19 mouse cellular contexts compared by ENCODE assay signal in the genomic region with DNA sequence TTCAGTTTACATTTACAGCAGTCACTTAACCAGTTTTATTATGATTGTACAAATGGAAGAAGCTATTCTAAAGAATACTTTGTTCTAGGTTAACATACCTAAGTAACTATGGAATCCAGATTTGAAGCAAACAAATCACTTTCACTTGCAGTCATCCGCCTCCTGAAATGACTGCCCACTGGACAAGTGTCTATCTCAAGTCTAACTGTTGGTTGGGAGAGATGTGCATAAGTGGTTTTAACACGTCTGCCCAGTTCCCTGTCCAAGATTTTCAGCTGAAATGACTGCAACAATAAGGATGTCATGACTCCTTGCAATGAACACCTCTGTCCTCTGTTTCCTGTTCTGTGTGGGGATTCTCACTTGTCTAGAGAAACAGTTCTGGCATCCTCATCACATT. TPM values are rescaled to one million over a fixed set of nuclear protein-coding genes. Genes with fewer than 3 reads are reported as not detected.
DNase-seq lines count a peak whose midpoint lies in the region; ATAC-seq and TF ChIP-seq lines count a peak whose summit lies in the region.
"Had no signal": no experiment of that assay in that cellular context is flagged by ENCODE, and none has a peak within 500 bp of the region (broad histone marks: within the 10 kb centered on the region; RNA-seq: fewer than 3 reads in every experiment).

No protein-coding gene starts in this region.

- peak; percentile 61 for ATAC-seq in inflammation-experienced regulatory T-cells, adult 6 months
- ATAC-seq in megakaryocyte, adult 5-6 weeks (ENCODE audit: poor library complexity, severe bottlenecking): no peak
- ATAC-seq: forebrain, embryonic 13.5 days; forebrain, embryonic 15.5 days; forebrain, postnatal 0 days had no signal

- no peak for TF ChIP-seq CTCF in CH12.LX (conservative IDR thresholded peaks at IDR 0.05 in 1 of 2, IDR thresholded peaks at IDR 0.05 in 1 of 2; ENCODE audit: low read depth in 2 of 2, low read length in 2 of 2)
- no peak for TF ChIP-seq CTCF in left cerebral cortex, adult 2 months (IDR thresholded peaks at IDR 0.05)

- H3K27me3 ChIP-seq in CH12.LX (replicated peaks): no peaks in the 10 kb centered on the region
- H3K27me3 ChIP-seq: embryonic facial prominence, embryonic 12.5 days; forebrain, embryonic 13.5 days; forebrain, embryonic 15.5 days had no signal

- peaks cover 57% of the 10 kb centered on the region for H3K79me2 ChIP-seq in CH12.LX (replicated peaks; ENCODE audit: control insufficient read depth, extremely low read depth, insufficient read depth, poor library complexity, severe bottlenecking)

- H3K4me1 ChIP-seq in CH12.LX (ENCODE audit: control insufficient read depth in 1 of 2, insufficient read depth in 2 of 2): peaks cover 8 to 30% of the 10 kb centered on the region in 2 experiments; a peak in 3 of 4 replicates
- H3K4me1 ChIP-seq: embryonic facial prominence, embryonic 10.5 days; embryonic facial prominence, embryonic 12.5 days; forebrain, embryonic 13.5 days; forebrain, embryonic 15.5 days had no signal

- TF ChIP-seq POLR2A in CH12.LX (IDR thresholded peaks at IDR 0.05; ENCODE audit: low read depth, low read length): no peak

- no peak overlapping the region for H3K27ac ChIP-seq in CH12.LX (ENCODE audit: insufficient read depth, low read depth)
- H3K27ac ChIP-seq in left cerebral cortex, adult 2 months: no peak overlapping the region
- H3K27ac ChIP-seq: embryonic facial prominence, embryonic 10.5 days; embryonic facial prominence, embryonic 12.5 days; forebrain, embryonic 13.5 days; forebrain, embryonic 15.5 days had no signal

- dilution Hi-C loops in CH12.LX (cut with MboI; ENCODE audit: extremely low pct_ligation_motif_present, extremely low pct_unique_long_range_greater_than_20kb, low sequenced_read_pairs): no loop called here

- no peak overlapping the region for H3K4me3 ChIP-seq in CH12.LX (replicated peaks in 1 of 3; ENCODE audit: low read depth in 2 of 3, low read length in 2 of 3, poor library complexity in 1 of 3)
- H3K4me3 ChIP-seq in left cerebral cortex, adult 2 months: no peak overlapping the region
- H3K4me3 ChIP-seq: embryonic facial prominence, embryonic 10.5 days; embryonic facial prominence, embryonic 12.5 days; forebrain, embryonic 13.5 days; forebrain, embryonic 15.5 days had no signal

- intact Hi-C loops in left cerebral cortex, adult 2 months (cut with DNase I): no loop called here

- no peak for TF ChIP-seq RAD21 in CH12.LX (IDR thresholded peaks at IDR 0.05; ENCODE audit: low read depth, low read length)

- H3K36me3 ChIP-seq in CH12.LX (replicated peaks in 1 of 2; ENCODE audit: control insufficient read depth in 1 of 2, insufficient read depth in 1 of 2, low read length in 1 of 2): peaks cover 0 to 15% of the 10 kb centered on the region in 2 experiments
- H3K36me3 ChIP-seq: embryonic facial prominence, embryonic 10.5 days; embryonic facial prominence, embryonic 12.5 days; forebrain, embryonic 15.5 days had no signal

- H3K9ac ChIP-seq in CH12.LX (ENCODE audit: insufficient read depth, low read depth): no peak overlapping the region
- H3K9ac ChIP-seq: embryonic facial prominence, embryonic 12.5 days; forebrain, embryonic 13.5 days; forebrain, embryonic 15.5 days; forebrain, postnatal 0 days had no signal

- TF ChIP-seq EP300 in CH12.LX (IDR thresholded peaks at IDR 0.05; ENCODE audit: low read length): peak; percentile 72

- H3K4me2 ChIP-seq in CH12.LX (ENCODE audit: insufficient read depth, low read depth, poor library complexity, severe bottlenecking): no peak overlapping the region
- H3K4me2 ChIP-seq: embryonic facial prominence, embryonic 12.5 days; forebrain, embryonic 13.5 days; forebrain, embryonic 15.5 days had no signal

- peak; percentile 15 for DNase-seq in CD4-positive helper T cell, adult 2 months (ENCODE audit: low read depth, low spot score)
- DNase-seq in CH12.LX (ENCODE audit: extremely low read depth): peak; percentile 51
- no peak for DNase-seq in left cerebral cortex, adult 2 months (ENCODE audit: extremely low spot score in 1 of 2, low spot score in 2 of 2)
- DNase-seq: adrenal gland, adult 8-10 months; adrenal gland, postnatal 14 days; adrenal gland, postnatal 36 days; B cell, adult 2 months; cerebellum, adult 11-12 months; cerebellum, adult 2 months; cerebellum, adult 9-10 months; cerebellum, postnatal 10 days; cerebellum, postnatal 25 days; forebrain, postnatal 0 days had no signal

- no peaks in the 10 kb centered on the region for H3K9me3 ChIP-seq in CH12.LX (replicated peaks; ENCODE audit: low read length)
- H3K9me3 ChIP-seq: embryonic facial prominence, embryonic 10.5 days; embryonic facial prominence, embryonic 12.5 days; forebrain, embryonic 13.5 days; forebrain, embryonic 15.5 days had no signal

- in situ Hi-C loops in CH12.LX (cut with MboI; ENCODE audit: low pct_ligation_motif_present, low pct_unique_long_range_greater_than_20kb, low sequenced_read_pairs): no loop called here

TF ChIP-seq in CH12.LX, 34 proteins besides CTCF, POLR2A, EP300 and RAD21:
- no peak for TF ChIP-seq PAX5 (IDR thresholded peaks at IDR 0.05; ENCODE audit: low read length)
- no peak for TF ChIP-seq USF2 (conservative IDR thresholded peaks at IDR 0.05; ENCODE audit: low read depth, low read length)
- TF ChIP-seq MAZ (IDR thresholded peaks at IDR 0.05; ENCODE audit: low read depth, low read length): no peak
- TF ChIP-seq GABPA (IDR thresholded peaks at IDR 0.05; ENCODE audit: insufficient replicate concordance, low read depth, low read length): no peak
- no peak for TF ChIP-seq POLR2AphosphoS2 (IDR thresholded peaks at IDR 0.05; ENCODE audit: low read depth, low read length)
- TF ChIP-seq ZC3H11A (IDR thresholded peaks at IDR 0.05; ENCODE audit: low read depth, low read length): no peak
- TF ChIP-seq MEF2A (IDR thresholded peaks at IDR 0.05; ENCODE audit: borderline replicate concordance, low read depth, low read length): peak; percentile 41; the same call in 1 of the 2 replicates
- TF ChIP-seq MAFK (IDR thresholded peaks at IDR 0.05; ENCODE audit: insufficient replicate concordance, low read length): no peak
- peak; percentile 73 for TF ChIP-seq JUND (conservative IDR thresholded peaks at IDR 0.05; ENCODE audit: low read depth, low read length)
- no peak for TF ChIP-seq ZNF384 (IDR thresholded peaks at IDR 0.05; ENCODE audit: low read depth, low read length)
- TF ChIP-seq JUN (IDR thresholded peaks at IDR 0.05; ENCODE audit: insufficient read depth, low read depth, low read length): peak; percentile 61
- no peak for TF ChIP-seq ELF1 (IDR thresholded peaks at IDR 0.05; ENCODE audit: low read depth, low read length)
- TF ChIP-seq NRF1 (IDR thresholded peaks at IDR 0.05; ENCODE audit: low read depth, low read length): no peak
- no peak for TF ChIP-seq E2F4 (IDR thresholded peaks at IDR 0.05; ENCODE audit: insufficient replicate concordance, low read depth, low read length)
- TF ChIP-seq BHLHE40 (IDR thresholded peaks at IDR 0.05; ENCODE audit: low read depth, low read length): peak; percentile 30; the same call in 1 of the 2 replicates
- no peak for TF ChIP-seq UBTF (IDR thresholded peaks at IDR 0.05; ENCODE audit: low read depth, low read length)
- TF ChIP-seq IRF4 (IDR thresholded peaks at IDR 0.05; ENCODE audit: low read depth, low read length): peak; percentile 88
- TF ChIP-seq CHD1 (IDR thresholded peaks at IDR 0.05; ENCODE audit: low read depth, low read length): no peak
- no peak for TF ChIP-seq SMC3 (IDR thresholded peaks at IDR 0.05; ENCODE audit: low read depth, low read length)

RNA-seq across cellular contexts. Expression of a gene that starts 27.4 kb away (rescaled TPM):
- 81.9 and 84.0 TPM in 2 replicates for total RNA-seq in CH12.LX (2012; rRNA removed)
- 109 and 124 TPM in 2 replicates for total RNA-seq in CH12.LX (2014; rRNA removed)
- polyA plus RNA-seq in CH12.LX (2012; ENCODE audit: insufficient read length, low read depth): 85.6 and 97.0 TPM in 2 replicates
- polyA plus RNA-seq in inflammation-experienced regulatory T-cells, adult 6 months (2017; shearing (Covaris generic)): 100 to 1,000 TPM; 237 to 400 (median 301) TPM
- total RNA-seq in megakaryocyte, adult 5-6 weeks (2015): 60.8 and 78.6 TPM in 2 replicates
- total RNA-seq in megakaryocyte, adult 5-6 weeks (2017): 96.4 and 99.5 TPM in 2 replicates
- total RNA-seq in left cerebral cortex, adult 2 months (2021): 100 to 1,000 TPM; 195 to 202 TPM

Comparison
In these comparisons a context has a peak if more than half of its experiments do, and no peak if none do; other contexts are left out.
1. DNase-seq: peak in CD4-positive helper T cell, adult 2 months (single experiment) and CH12.LX (single experiment); none in left cerebral cortex, adult 2 months (0 of 2).